Mouse (Mus musculus) liver, embryonic 14.5 days (tissue): ENCODE data around the gene Iqsec1. TPM values are rescaled to one million over a fixed set of nuclear protein-coding genes. Genes with fewer than 3 reads are reported as not detected.

Experiments used
- ATAC-seq: fragments of 200-750 bp; cut with Nextera tagmentation; 2 replicates; pipeline ENCODE4 v1.8.0; 2017; ENCODE audit warnings: moderate number of reproducible peaks, mild to moderate bottlenecking, moderate library complexity; ENCODE audit not compliant: insufficient read depth
- DNase-seq, 3 experiments: peaks; one replicate each; pipeline ENCODE4 v3.0.0-alpha.2; 2012 to 2013; ENCODE audit warnings: low read depth in 3 of 3, low spot score in 3 of 3
- H3K27ac ChIP-seq: fragments of 300-500 bp; sonication (generic); 2 replicates; pipeline ENCODE4 v1.5.1; 2014; ENCODE audit warnings: moderate library complexity, mild to moderate bottlenecking, control low read depth, inconsistent platforms
- H3K27me3 ChIP-seq: fragments of 300-500 bp; sonication (generic); 2 replicates; pipeline ENCODE4 v1.6.1; 2014; ENCODE audit warnings: mild to moderate bottlenecking, low read length, moderate library complexity; ENCODE audit not compliant: control insufficient read depth, insufficient read depth
- H3K36me3 ChIP-seq: fragments of 300-500 bp; sonication (generic); replicated peaks from 2 replicates; pipeline ENCODE4 v1.6.1; 2014; ENCODE audit warnings: low read depth; ENCODE audit not compliant: control insufficient read depth, insufficient read depth
- H3K4me1 ChIP-seq, 2 experiments: fragments of 200-500 bp in 1 of 2; fragments of 300-500 bp in 1 of 2; sonication (generic) in 1 of 2; replicated peaks; 2 replicates each; pipeline ENCODE4 v1.6.1; 2012 to 2014; ENCODE audit warnings: antibody characterized with exemption in 1 of 2, inconsistent platforms in 1 of 2, low read length in 1 of 2; ENCODE audit not compliant: control insufficient read depth in 2 of 2, insufficient read depth in 2 of 2
- H3K4me2 ChIP-seq: fragments of 300-500 bp; sonication (generic); 2 replicates; pipeline ENCODE4 v1.6.1; 2014; ENCODE audit warnings: low read depth, mild to moderate bottlenecking, control low read depth, moderate library complexity
- H3K4me3 ChIP-seq, 2 experiments: fragments of 200-500 bp in 1 of 2; fragments of 300-500 bp in 1 of 2; sonication (generic) in 1 of 2; 2 replicates each; pipeline ENCODE4 v1.5.1; 2012 to 2014; ENCODE audit warnings: low read depth in 2 of 2, low read length in 2 of 2, mild to moderate bottlenecking in 2 of 2, control low read depth in 1 of 2, inconsistent platforms in 1 of 2, moderate library complexity in 1 of 2; ENCODE audit not compliant: insufficient read depth in 1 of 2
- H3K9ac ChIP-seq: fragments of 300-500 bp; sonication (generic); replicated peaks from 2 replicates; pipeline ENCODE4 v1.6.1; 2014; ENCODE audit warnings: mild to moderate bottlenecking, control low read depth, moderate library complexity
- H3K9me3 ChIP-seq: fragments of 300-500 bp; sonication (generic); 2 replicates; pipeline ENCODE4 v1.6.1; 2016; ENCODE audit warnings: low read length, mixed read lengths; ENCODE audit not compliant: control insufficient read depth
- CTCF ChIP-seq: IDR thresholded peaks from 2 replicates; pipeline ENCODE4 v1.5.1; 2016; ENCODE audit warnings: antibody characterized with exemption, low read depth, control low read depth
- EP300 ChIP-seq: IDR thresholded peaks from 2 replicates; pipeline ENCODE4 v1.6.1; 2016; ENCODE audit warnings: antibody characterized with exemption, low read depth
- WGBS: fragments of 180-500 bp; shearing (Covaris S2); extraction: QIAGEN DNeasy Blood & Tissue Kit; methylation state at CpG from one replicate; pipeline ENCODE4 v1.1.7; 2014; ENCODE audit not compliant: insufficient replicate concordance; 5-methylcytosine and 5-hydroxymethylcytosine counted together
- polyA plus RNA-seq, 2 experiments: library from polyadenylated mRNA; depleted of rRNA in 1 of 2; stranded (reverse) in 1 of 2; unstranded in 1 of 2; fragments of >200 nt; fragmentation: Nextera tagmentation in 1 of 2; extraction: Ambion mirVana in 1 of 2; gene quantifications; 2 replicates each; pipeline versions ENCODE4 v1.2.1 to v1.2.3; 2012 to 2014

The Iqsec1 gene
- polyA plus RNA-seq, 2 experiments: 4.0 to 9.0 TPM

GRCm38 (mm10) chr6:90700737-90701136 is 287.7 kb downstream of the Iqsec1 start:
- DNase-seq: no peak
- Histone ChIP-seq H3K36me3 (no peaks in the 10 kb centered on the region), H3K4me2 (no peak overlapping the region), H3K4me1 (peaks cover 36 to 53% of the 10 kb centered on the region in 2 experiments), H3K27ac (no peak overlapping the region), H3K9me3 (no peaks in the 10 kb centered on the region), H3K27me3 (no peaks in the 10 kb centered on the region), H3K4me3 (no peak overlapping the region), H3K9ac (peak overlapping the region; percentile 18)
- 34% methylated on average over 2 of the region's 2 CpGs for WGBS
- peak; percentile 59 for ATAC-seq
- TF ChIP-seq CTCF: no peak
- no peak for TF ChIP-seq EP300

- no peak overlapping the region for H3K4me2 ChIP-seq
- no peak for ATAC-seq
- no peak overlapping the region for H3K27ac ChIP-seq
- H3K36me3 ChIP-seq: no peaks in the 10 kb centered on the region; the same call in 1 of the 2 replicates
- H3K27me3 ChIP-seq: no peaks in the 10 kb centered on the region
- no peak for DNase-seq
- H3K4me1 ChIP-seq: peaks cover 30 to 47% of the 10 kb centered on the region in 2 experiments
- TF ChIP-seq EP300 (no peak), CTCF (no peak)
- WGBS: 59% methylated on average over 1 of the region's 1 CpGs
- H3K9me3 ChIP-seq: no peaks in the 10 kb centered on the region
- H3K9ac ChIP-seq: no peak overlapping the region
- no peak overlapping the region for H3K4me3 ChIP-seq
These were observed 288.4 kb downstream of the Iqsec1 start for GRCm38 (mm10) chr6:90700068-90700467.

GRCm38 (mm10) chr6:90698843-90699242 is 289.6 kb downstream of the Iqsec1 start:
- no peaks in the 10 kb centered on the region for H3K27me3 ChIP-seq
- no peak overlapping the region for H3K27ac ChIP-seq
- H3K4me2 ChIP-seq: no peak overlapping the region
- no peak for DNase-seq
- peaks cover 23 to 36% of the 10 kb centered on the region in 2 experiments for H3K4me1 ChIP-seq
- no peaks in the 10 kb centered on the region for H3K9me3 ChIP-seq
- ATAC-seq: no peak
- no peak overlapping the region for H3K4me3 ChIP-seq
- 74% methylated on average over 6 of the region's 6 CpGs for WGBS
- H3K9ac ChIP-seq: no peak overlapping the region
- H3K36me3 ChIP-seq: no peaks in the 10 kb centered on the region; the same call in 1 of the 2 replicates
- TF ChIP-seq CTCF: no peak
- no peak for TF ChIP-seq EP300

GRCm38 (mm10) chr6:90695754-90696153 is 292.7 kb downstream of the Iqsec1 start:
- Histone ChIP-seq H3K9me3 (no peaks in the 10 kb centered on the region), H3K4me2 (no peak overlapping the region), H3K36me3 (no peaks in the 10 kb centered on the region; the same call in none of the 2 replicates), H3K9ac (no peak overlapping the region), H3K4me1 (peaks cover 2 to 7% of the 10 kb centered on the region in 2 experiments), H3K27me3 (no peaks in the 10 kb centered on the region), H3K27ac (no peak overlapping the region), H3K4me3 (no peak overlapping the region)
- no peak for DNase-seq
- no peak for ATAC-seq
- 69% methylated on average over 1 of the region's 1 CpGs for WGBS
- no peak for TF ChIP-seq EP300
- TF ChIP-seq CTCF: no peak

- no peaks in the 10 kb centered on the region for H3K27me3 ChIP-seq
- H3K9me3 ChIP-seq: no peaks in the 10 kb centered on the region
- no peak overlapping the region for H3K9ac ChIP-seq
- no peak overlapping the region for H3K4me2 ChIP-seq
- H3K27ac ChIP-seq: no peak overlapping the region
- peaks cover 19% of the 10 kb centered on the region for H3K36me3 ChIP-seq
- no peak for ATAC-seq
- no peak overlapping the region for H3K4me3 ChIP-seq
- H3K4me1 ChIP-seq: no peaks in the 10 kb centered on the region
- WGBS: 66% methylated on average over 2 of the region's 2 CpGs
- TF ChIP-seq CTCF: no peak
- TF ChIP-seq EP300: no peak
- DNase-seq: no peak
These were observed 296.1 kb downstream of the Iqsec1 start for GRCm38 (mm10) chr6:90692404-90692803.
